Mouse (Mus musculus) thymus, postnatal 0 days (tissue): ENCODE data around the gene Arf6. TPM values are rescaled to one million over a fixed set of nuclear protein-coding genes. Genes with fewer than 3 reads are reported as not detected.

Source experiments
- DNase-seq: peaks from one replicate; pipeline ENCODE4 v3.0.0-alpha.2; 2015; ENCODE audit warnings: low spot score
- microRNA-seq: library from miRNA; unstranded; fragments of <30 nt; microRNA quantifications from one replicate; pipeline ENCODE4, GENCODE M21; 2016; ENCODE audit warnings: borderline number of aligned reads
- polyA plus RNA-seq: library from polyadenylated mRNA; unstranded; fragments of >200 nt; fragmentation: Nextera tagmentation; extraction: Ambion mirVana; gene quantifications from 2 replicates; pipeline ENCODE4 v1.2.1, GENCODE M21; 2015

The Arf6 gene
- polyA plus RNA-seq, 1 experiment from 2014 or later, result 123 TPM

- peak; percentile 49 for DNase-seq
These were observed 41.4 kb downstream of the Arf6 start for GRCm38 (mm10) chr12:69413303-69413702.

- no peak for DNase-seq
These were observed 43.0 kb downstream of the Arf6 start for GRCm38 (mm10) chr12:69414826-69415572.

- DNase-seq, result no peak
These were observed 44.8 kb downstream of the Arf6 start for GRCm38 (mm10) chr12:69416793-69417192.

GRCm38 (mm10) chr12:69417701-69418291, 45.8 kb downstream of the Arf6 start:
- no peak for DNase-seq

- no peak for DNase-seq
These were observed 46.7 kb downstream of the Arf6 start for GRCm38 (mm10) chr12:69418606-69419005.

- DNase-seq, result no peak
These were observed 47.2 kb downstream of the Arf6 start for GRCm38 (mm10) chr12:69419017-69419605.

GRCm38 (mm10) chr12:69419606-69420005, 47.7 kb downstream of the Arf6 start:
- no peak for DNase-seq

- no peak for DNase-seq
These were observed 48.8 kb downstream of the Arf6 start for GRCm38 (mm10) chr12:69420716-69421115.

GRCm38 (mm10) chr12:69422827-69423537, 51.0 kb downstream of the Arf6 start:
- peak; percentile 82 for DNase-seq

Small RNAs within 50 kb of the gene (microRNA-seq; reads per million reads assigned to microRNA genes)
- gene Gm47299 (not detected), gene Gm47305 (not detected)

Other genes starting within 250 kb of the Arf6 start
- 3,209 and 3,306 TPM in 2 replicates for gene Rps29, start 213.0 kb upstream of the Arf6 start, polyA plus RNA-seq
- 27.4 and 30.1 TPM in 2 replicates for gene Lrr1, start 203.3 kb upstream of the Arf6 start, polyA plus RNA-seq
- 931 and 1,018 TPM in 2 replicates for gene Rpl36al, start 188.1 kb upstream of the Arf6 start, polyA plus RNA-seq
- gene Mgat2, start 188.0 kb upstream of the Arf6 start, polyA plus RNA-seq, result 54.3 and 63.3 TPM in 2 replicates
- gene Gm49383, start 175.0 kb upstream of the Arf6 start, polyA plus RNA-seq, result 35.7 and 37.1 TPM in 2 replicates
- 11.0 and 11.2 TPM in 2 replicates for gene Dnaaf2, start 173.7 kb upstream of the Arf6 start, polyA plus RNA-seq
- 29.5 and 31.1 TPM in 2 replicates for gene Gm49384, start 167.9 kb upstream of the Arf6 start, polyA plus RNA-seq
- gene Pole2, start 144.0 kb upstream of the Arf6 start, polyA plus RNA-seq, result 21.4 and 23.1 TPM in 2 replicates
- gene Klhdc1, start 131.0 kb upstream of the Arf6 start, polyA plus RNA-seq, result 15.6 and 22.8 TPM in 2 replicates
- 37.9 and 38.8 TPM in 2 replicates for gene Klhdc2, start 75.5 kb upstream of the Arf6 start, polyA plus RNA-seq
- 84.3 and 93.2 TPM in 2 replicates for gene Nemf, start 15.0 kb upstream of the Arf6 start, polyA plus RNA-seq
- 2.4 and 2.9 TPM in 2 replicates for gene Gm9887, start 308 bp downstream of the Arf6 start, polyA plus RNA-seq
- 29.6 and 29.9 TPM in 2 replicates for gene Vcpkmt, start 210.9 kb downstream of the Arf6 start, polyA plus RNA-seq